Mouse (Mus musculus) megakaryocyte, embryonic 14.5 days (primary cell): ENCODE results near the gene Prdm11. TPM values are rescaled to one million over a fixed set of nuclear protein-coding genes. Genes with fewer than 3 reads are reported as not detected.

ENCODE experiments used
- H3K27me3 ChIP-seq: replicated peaks from 2 replicates; pipeline ENCODE3; 2012; ENCODE audit warnings: inconsistent platforms
- H3K36me3 ChIP-seq: replicated peaks from 2 replicates; pipeline ENCODE3; 2012; ENCODE audit warnings: low read length, inconsistent platforms, mixed read lengths
- H3K4me1 ChIP-seq: 2 replicates; pipeline ENCODE4 v1.6.1; 2012; ENCODE audit warnings: inconsistent platforms
- H3K4me3 ChIP-seq: replicated peaks from 2 replicates; pipeline ENCODE3; 2012; ENCODE audit warnings: moderate library complexity, mild to moderate bottlenecking, inconsistent platforms
- H3K9me3 ChIP-seq: 2 replicates; pipeline ENCODE4 v1.6.1; 2012; ENCODE audit warnings: inconsistent platforms
- FLI1 ChIP-seq: IDR thresholded peaks from 2 replicates; pipeline ENCODE4 v1.6.1; 2012; ENCODE audit warnings: low read length, inconsistent platforms, mixed read lengths
- GATA1 ChIP-seq: IDR thresholded peaks from 3 replicates; pipeline ENCODE4 v1.6.1; 2012; ENCODE audit warnings: mixed read lengths, low read length, inconsistent platforms, borderline replicate concordance
- polyA plus RNA-seq: library from polyadenylated mRNA; stranded (reverse); fragments of >175 nt; gene quantifications from 2 replicates; pipeline ENCODE4 v1.2.3, GENCODE M21; 2012; ENCODE audit warnings: low replicate concordance; ENCODE audit not compliant: insufficient read depth

Gene Prdm11
- polyA plus RNA-seq, 1 experiment: 18.2 TPM

DNA sequence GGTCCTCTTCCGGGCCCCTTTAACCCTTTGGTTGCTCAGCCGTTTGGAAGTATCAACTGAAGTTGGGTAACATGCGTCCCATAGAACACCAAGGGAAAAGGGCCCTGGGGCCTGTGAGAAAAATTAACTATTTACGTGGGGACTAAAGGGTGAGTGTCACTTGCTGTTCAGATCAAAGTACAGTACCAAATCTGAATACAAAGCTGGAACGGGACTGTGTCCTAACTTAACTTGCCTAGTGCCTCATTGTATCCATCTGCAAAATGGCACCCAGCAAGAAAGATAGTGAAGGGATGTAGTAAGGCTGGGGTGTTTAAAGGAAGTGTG, 505 bp upstream of the Prdm11 start:
- peaks cover 16% of the 10 kb centered on the region for H3K36me3 ChIP-seq
- H3K4me3 ChIP-seq: peak overlapping the region; percentile 94
- H3K9me3 ChIP-seq: no peaks in the 10 kb centered on the region
- peaks cover 74% of the 10 kb centered on the region for H3K4me1 ChIP-seq
- H3K27me3 ChIP-seq: peaks cover 3% of the 10 kb centered on the region
- no peak for TF ChIP-seq GATA1

DNA sequence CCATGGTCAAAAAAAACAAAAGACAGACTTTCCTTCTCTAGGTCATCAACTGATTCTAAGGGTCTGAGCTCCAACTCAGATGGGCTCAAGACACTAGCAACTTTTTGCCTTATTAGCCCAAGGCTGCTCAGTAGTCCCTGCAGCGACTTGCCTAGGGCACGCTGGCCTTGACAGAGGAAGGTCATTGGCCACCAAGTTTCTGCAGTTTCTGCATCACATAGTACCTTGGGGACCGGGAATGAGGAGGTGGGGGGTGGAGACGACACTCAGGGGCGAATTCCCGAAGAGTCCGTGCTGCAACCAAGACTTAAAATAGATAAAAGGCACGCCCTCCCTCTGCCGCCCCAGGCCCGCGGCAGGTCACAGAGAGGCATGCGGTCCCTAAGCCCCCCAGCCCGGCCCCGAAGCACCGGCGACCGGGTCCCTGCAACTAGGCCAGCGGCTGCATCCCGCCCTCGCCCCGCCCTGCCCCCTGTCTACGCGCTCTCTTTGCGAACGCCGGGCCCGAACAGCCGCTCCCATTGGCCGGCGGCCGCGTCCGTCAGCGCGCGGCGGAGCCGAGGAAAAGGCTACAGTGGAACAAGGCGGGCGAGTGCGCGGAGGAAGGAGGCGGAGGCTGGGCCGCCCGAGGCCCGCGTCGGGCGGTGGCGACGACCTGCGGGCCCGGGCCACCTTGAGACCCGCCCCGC, 694 bp downstream of the Prdm11 start:
- Histone ChIP-seq H3K36me3 (peaks cover 20% of the 10 kb centered on the region), H3K4me1 (peaks cover 86% of the 10 kb centered on the region), H3K9me3 (no peaks in the 10 kb centered on the region), H3K4me3 (peak overlapping the region; percentile 94), H3K27me3 (peaks cover 3% of the 10 kb centered on the region)
- TF ChIP-seq GATA1 (no peak), FLI1 (no peak)

DNA sequence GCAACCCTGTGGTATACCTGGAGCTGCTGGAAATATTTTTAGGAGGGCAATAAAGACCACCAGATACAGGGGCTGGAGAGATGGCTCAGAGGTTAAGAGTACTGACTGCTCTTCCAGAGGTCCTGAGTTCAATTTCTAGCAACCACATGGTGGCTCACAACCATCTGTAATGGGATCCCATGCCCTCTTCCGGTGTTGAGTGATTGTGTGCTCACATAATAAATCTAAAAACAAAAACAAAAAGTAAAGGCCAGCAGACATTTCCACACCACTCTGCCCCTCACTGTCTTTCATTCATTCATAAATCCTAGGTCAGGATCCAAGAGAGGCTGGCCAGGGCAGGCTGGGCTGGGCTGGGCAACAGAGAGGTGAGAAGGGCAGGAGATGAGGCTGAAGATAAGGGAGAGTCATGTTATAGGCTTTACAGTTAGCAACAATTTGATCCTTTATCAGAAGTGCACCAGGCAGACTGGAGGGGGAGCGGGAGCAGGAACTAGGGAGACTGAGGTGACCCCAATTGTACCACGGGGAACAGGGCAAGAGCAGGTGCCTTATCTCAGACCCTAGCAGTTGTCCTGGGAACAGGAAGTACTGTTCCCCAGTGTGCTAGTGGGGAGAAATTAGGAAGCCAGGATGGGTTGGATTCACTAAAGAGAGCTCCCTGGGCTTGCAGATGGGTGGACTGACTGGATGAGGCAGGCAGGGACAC, 2.4 kb downstream of the Prdm11 start:
- H3K27me3 ChIP-seq: no peaks in the 10 kb centered on the region
- TF ChIP-seq GATA1: no peak
- TF ChIP-seq FLI1: no peak
- peaks cover 33% of the 10 kb centered on the region for H3K36me3 ChIP-seq
- peak overlapping the region; percentile 94 for H3K4me3 ChIP-seq
- no peaks in the 10 kb centered on the region for H3K9me3 ChIP-seq
- peaks cover 90% of the 10 kb centered on the region for H3K4me1 ChIP-seq

DNA sequence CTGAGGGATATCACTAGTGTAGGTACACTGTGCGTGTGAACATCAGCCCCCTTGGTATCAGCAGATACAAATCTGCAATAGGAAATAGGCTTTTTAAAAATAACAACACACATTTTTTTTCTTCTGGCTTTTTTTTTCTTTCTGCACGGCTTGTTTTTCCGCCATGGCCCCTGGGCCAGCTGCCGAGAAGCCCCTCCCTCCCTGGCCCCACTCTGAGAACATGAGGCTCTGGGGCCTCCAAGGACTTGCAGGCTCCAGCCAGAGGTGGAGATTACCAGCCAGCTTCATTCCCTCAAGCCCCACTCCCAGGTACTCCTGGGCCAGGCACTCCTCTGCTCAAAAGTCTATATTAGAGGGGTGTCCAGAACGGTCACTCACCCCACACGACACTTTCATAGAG, 4.5 kb downstream of the Prdm11 start:
- no peak for TF ChIP-seq GATA1
- Histone ChIP-seq H3K4me3 (peak overlapping the region; percentile 46), H3K36me3 (peaks cover 43% of the 10 kb centered on the region), H3K4me1 (peaks cover 91% of the 10 kb centered on the region), H3K27me3 (no peaks in the 10 kb centered on the region), H3K9me3 (no peaks in the 10 kb centered on the region)

DNA sequence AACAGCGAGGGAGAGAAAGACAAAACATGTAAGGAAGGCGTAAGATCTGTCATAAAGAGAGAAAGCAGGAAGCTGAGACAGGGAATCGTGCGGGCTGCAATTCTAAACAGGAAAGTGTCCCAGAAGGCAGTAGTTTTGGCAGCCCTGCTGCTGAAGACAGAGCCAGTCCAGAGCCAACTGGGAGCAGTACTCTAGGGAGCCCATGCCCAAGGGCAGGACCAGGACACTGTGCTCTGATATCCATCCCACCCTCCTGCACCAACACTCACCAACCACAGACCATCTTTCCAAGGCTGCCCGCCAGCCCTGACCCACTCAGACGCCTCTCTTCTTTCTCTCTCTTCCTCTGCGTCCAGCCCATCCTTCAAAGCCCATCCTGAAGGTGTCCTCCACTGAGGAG, 5.1 kb downstream of the Prdm11 start:
- TF ChIP-seq GATA1: no peak
- TF ChIP-seq FLI1: no peak
- H3K36me3 ChIP-seq: peaks cover 50% of the 10 kb centered on the region
- H3K4me1 ChIP-seq: peaks cover 94% of the 10 kb centered on the region
- H3K9me3 ChIP-seq: no peaks in the 10 kb centered on the region
- H3K27me3 ChIP-seq: no peaks in the 10 kb centered on the region
- peak overlapping the region; percentile 21 for H3K4me3 ChIP-seq

DNA sequence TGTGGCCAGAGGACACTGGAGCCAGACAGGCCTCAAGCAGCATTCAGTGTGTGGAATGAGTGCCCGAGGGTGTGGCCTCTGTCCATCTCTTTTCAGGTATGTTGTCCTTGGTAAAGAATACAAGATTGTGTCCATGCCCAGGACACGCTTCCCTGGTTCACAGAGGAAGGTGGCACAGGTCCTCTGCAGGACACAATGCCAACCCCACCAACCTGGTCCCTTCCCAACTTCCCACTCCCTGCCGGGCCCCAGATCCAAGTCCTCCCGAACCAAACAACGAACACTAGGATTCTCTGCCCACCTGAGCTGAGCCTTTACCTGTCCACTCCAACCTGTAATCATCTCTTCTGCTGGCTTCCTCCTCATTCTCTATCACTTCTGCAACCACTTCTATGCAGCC, 6.3 kb downstream of the Prdm11 start:
- peaks cover 58% of the 10 kb centered on the region for H3K36me3 ChIP-seq

DNA sequence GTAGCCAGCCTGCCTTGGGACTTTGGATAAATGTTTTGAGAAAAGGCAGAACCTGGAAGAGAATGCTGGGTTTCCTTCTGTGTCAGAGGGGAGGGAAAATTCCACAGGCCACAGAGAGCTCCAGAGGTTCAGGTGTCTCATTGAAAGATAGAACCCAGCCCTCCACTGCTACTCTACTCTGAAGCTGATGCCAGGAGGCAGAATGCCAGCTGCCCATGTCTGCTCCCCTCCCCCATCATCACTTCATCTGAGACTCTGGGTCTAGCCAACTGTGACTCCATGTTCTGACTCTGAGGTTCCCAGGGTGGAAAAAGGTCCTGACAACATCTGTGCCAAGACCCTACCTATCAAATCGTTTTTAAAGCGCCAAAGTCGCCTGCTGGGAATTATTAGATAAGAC, 6.9 kb downstream of the Prdm11 start:
- peaks cover 59% of the 10 kb centered on the region for H3K36me3 ChIP-seq
- no peaks in the 10 kb centered on the region for H3K27me3 ChIP-seq
- TF ChIP-seq GATA1 (no peak), FLI1 (no peak)

More for the DNA sequence above, 6.3 kb downstream of the Prdm11 start:
- no peak for TF ChIP-seq FLI1
- no peak for TF ChIP-seq GATA1
- no peaks in the 10 kb centered on the region for H3K9me3 ChIP-seq
- H3K4me3 ChIP-seq: no peak overlapping the region
- H3K27me3 ChIP-seq: no peaks in the 10 kb centered on the region
- peaks cover 99% of the 10 kb centered on the region for H3K4me1 ChIP-seq

DNA sequence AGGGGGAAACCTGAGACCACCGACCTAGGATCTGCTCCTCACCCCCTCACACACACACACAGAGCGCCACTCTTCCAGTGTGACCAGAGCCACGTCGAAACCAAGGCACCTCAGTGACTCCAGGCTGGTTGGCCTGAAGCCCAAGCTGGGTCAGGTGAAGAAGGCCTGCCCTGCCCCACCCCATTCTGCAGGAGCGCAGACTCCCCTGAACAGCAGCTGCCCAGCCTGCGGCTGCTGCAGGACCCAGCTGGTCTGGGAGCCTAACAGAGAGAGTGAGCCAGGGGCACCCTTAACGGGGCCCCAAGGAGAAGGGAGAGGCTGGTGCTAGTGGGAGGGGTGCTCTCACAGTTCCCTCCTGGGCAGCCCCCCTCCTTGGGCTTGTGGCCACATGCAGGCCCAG, 10.3 kb downstream of the Prdm11 start:
- Histone ChIP-seq H3K4me1 (peaks cover 92% of the 10 kb centered on the region), H3K36me3 (peaks cover 57% of the 10 kb centered on the region), H3K4me3 (no peak overlapping the region), H3K9me3 (no peaks in the 10 kb centered on the region), H3K27me3 (no peaks in the 10 kb centered on the region)
- no peak for TF ChIP-seq FLI1
- no peak for TF ChIP-seq GATA1

More for the DNA sequence above, 6.9 kb downstream of the Prdm11 start:
- Histone ChIP-seq H3K9me3 (no peaks in the 10 kb centered on the region), H3K4me3 (no peak overlapping the region), H3K4me1 (peaks cover 98% of the 10 kb centered on the region)

DNA sequence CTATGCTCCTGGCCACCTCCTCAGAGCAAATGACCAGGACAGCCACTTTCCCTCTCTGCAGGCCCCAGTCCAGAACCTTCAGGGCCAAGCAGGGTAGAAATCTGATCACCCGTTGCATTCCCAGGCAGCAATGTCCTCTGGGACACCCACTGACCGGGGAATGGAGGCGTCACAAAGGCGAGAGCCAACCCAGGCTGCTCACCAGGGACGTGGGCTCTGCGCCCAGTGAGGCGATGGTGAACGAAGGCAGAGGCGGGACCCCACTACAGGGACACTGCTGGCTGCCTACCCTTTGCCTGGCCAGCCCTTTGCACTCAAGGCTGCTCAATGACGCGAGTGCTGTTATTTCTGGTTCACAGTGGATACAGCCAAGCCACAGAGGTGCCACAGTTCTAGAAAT, 13.3 kb downstream of the Prdm11 start:
- TF ChIP-seq FLI1 (no peak), GATA1 (no peak)

DNA sequence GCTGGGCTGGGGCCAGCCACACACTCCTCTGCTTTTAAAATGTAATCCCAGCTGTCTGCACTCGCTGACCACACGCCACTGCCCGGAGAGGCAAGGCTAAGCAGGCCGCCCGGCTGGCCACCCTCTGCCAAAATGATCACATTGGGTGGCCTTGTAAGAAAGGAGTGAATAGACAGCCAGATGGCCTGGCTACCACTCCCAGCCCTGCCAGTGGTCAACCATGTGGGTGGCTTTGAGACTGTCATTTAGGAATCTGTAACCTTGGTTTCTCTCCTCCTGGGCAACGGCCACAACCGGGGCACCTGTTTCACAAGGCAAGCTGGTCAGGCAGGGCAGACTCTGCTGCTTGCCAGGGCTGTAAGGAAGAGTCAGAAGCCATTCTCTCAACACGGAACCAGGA, 13.9 kb downstream of the Prdm11 start:
- no peaks in the 10 kb centered on the region for H3K9me3 ChIP-seq
- H3K4me1 ChIP-seq: peaks cover 92% of the 10 kb centered on the region
- H3K4me3 ChIP-seq: no peak overlapping the region
- H3K27me3 ChIP-seq: no peaks in the 10 kb centered on the region
- peaks cover 52% of the 10 kb centered on the region for H3K36me3 ChIP-seq
- TF ChIP-seq FLI1 (no peak), GATA1 (no peak)

More for the DNA sequence above, 13.3 kb downstream of the Prdm11 start:
- Histone ChIP-seq H3K4me1 (peaks cover 92% of the 10 kb centered on the region), H3K4me3 (no peak overlapping the region), H3K9me3 (no peaks in the 10 kb centered on the region), H3K36me3 (peaks cover 53% of the 10 kb centered on the region), H3K27me3 (no peaks in the 10 kb centered on the region)

DNA sequence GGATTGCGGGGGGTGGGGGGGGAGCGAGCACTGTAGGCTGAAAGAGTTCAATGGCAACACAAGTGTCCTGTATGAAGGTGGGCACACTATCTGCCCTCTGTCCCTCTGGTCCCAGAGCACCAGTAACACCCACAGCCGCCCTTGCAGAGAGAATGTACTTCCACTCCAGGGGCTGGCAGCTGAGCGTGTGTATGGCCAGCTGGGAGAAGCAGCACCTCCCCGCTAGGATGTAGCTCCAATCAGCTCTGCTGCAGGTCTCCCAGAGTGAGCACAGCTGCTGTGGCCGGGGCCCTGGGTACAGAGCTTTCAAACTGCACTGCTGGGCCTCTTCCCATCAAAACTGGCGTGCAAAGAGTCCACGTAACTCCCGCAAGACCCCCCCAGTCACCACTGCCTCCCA, 14.9 kb downstream of the Prdm11 start:
- peak overlapping the region; percentile 87 for H3K4me3 ChIP-seq
- no peak for TF ChIP-seq FLI1
- no peak for TF ChIP-seq GATA1
- peaks cover 92% of the 10 kb centered on the region for H3K4me1 ChIP-seq
- H3K36me3 ChIP-seq: peaks cover 51% of the 10 kb centered on the region
- H3K27me3 ChIP-seq: no peaks in the 10 kb centered on the region
- H3K9me3 ChIP-seq: no peaks in the 10 kb centered on the region
